Mouse (Mus musculus): ENCODE measurements around the gene Sh3bp1. TPM values are rescaled to one million over a fixed set of nuclear protein-coding genes. Genes with fewer than 3 reads are reported as not detected.

Sh3bp1 gene
- polyA plus RNA-seq, 1 experiment from 2014 or later, result 14.5 TPM

GRCm38 (mm10) chr15:78927021-78927787, 27.6 kb downstream of the Sh3bp1 start:
- peaks cover 22% of the 10 kb centered on the region for H3K36me3 ChIP-seq (ENCODE audit: control insufficient read depth, insufficient read depth, low read length)
- peak overlapping the region; percentile 93 to 98 for H3K27ac ChIP-seq (replicated peaks in 1 of 2; ENCODE audit: control insufficient read depth in 1 of 2, insufficient read depth in 1 of 2, low read depth in 2 of 2, low read length in 2 of 2)
- H3K4me3 ChIP-seq (ENCODE audit: control insufficient read depth in 1 of 2, insufficient read depth in 1 of 2, low read depth in 1 of 2, low read length in 2 of 2), result peak overlapping the region; percentile 53 to 72
- H3K9ac ChIP-seq (ENCODE audit: low read length), result peak overlapping the region; percentile 80
- H3K27me3 ChIP-seq (ENCODE audit: control insufficient read depth, insufficient read depth, low read length), result no peaks in the 10 kb centered on the region
- no peaks in the 10 kb centered on the region for H3K9me3 ChIP-seq (ENCODE audit: control insufficient read depth, low read length)
- no peak for ATAC-seq (ENCODE audit: insufficient number of reproducible peaks, insufficient read depth, low FRiP score, low read depth)
- H3K4me1 ChIP-seq (ENCODE audit: control insufficient read depth in 2 of 2, insufficient read depth in 2 of 2, low read length in 2 of 2), result peaks cover 32 to 41% of the 10 kb centered on the region in 2 experiments
- peak overlapping the region; percentile 89 for H3K4me2 ChIP-seq (ENCODE audit: low read length)
- 18% methylated on average over 15 of the region's 15 CpGs for WGBS

GRCm38 (mm10) chr15:78927788-78928457, 28.4 kb downstream of the Sh3bp1 start:
- H3K27ac ChIP-seq (replicated peaks in 1 of 2; ENCODE audit: control insufficient read depth in 1 of 2, insufficient read depth in 1 of 2, low read depth in 2 of 2, low read length in 2 of 2), result peak overlapping the region; percentile 93 to 98
- H3K4me3 ChIP-seq (ENCODE audit: control insufficient read depth in 1 of 2, insufficient read depth in 1 of 2, low read depth in 1 of 2, low read length in 2 of 2), result peak overlapping the region; percentile 53 to 72
- whole genome bisulfite sequencing, result under 1% methylated on average over 28 of the region's 35 CpGs
- ATAC-seq (ENCODE audit: insufficient number of reproducible peaks, insufficient read depth, low FRiP score, low read depth), result peak; percentile 23; the same call in 1 of the 2 replicates
- H3K9me3 ChIP-seq (ENCODE audit: control insufficient read depth, low read length), result no peaks in the 10 kb centered on the region
- H3K4me2 ChIP-seq (ENCODE audit: low read length), result peak overlapping the region; percentile 89
- H3K36me3 ChIP-seq (ENCODE audit: control insufficient read depth, insufficient read depth, low read length), result peaks cover 22% of the 10 kb centered on the region
- no peaks in the 10 kb centered on the region for H3K27me3 ChIP-seq (ENCODE audit: control insufficient read depth, insufficient read depth, low read length)
- H3K4me1 ChIP-seq (ENCODE audit: control insufficient read depth in 2 of 2, insufficient read depth in 2 of 2, low read length in 2 of 2), result peaks cover 32 to 41% of the 10 kb centered on the region in 2 experiments
- peak overlapping the region; percentile 80 for H3K9ac ChIP-seq (ENCODE audit: low read length)

GRCm38 (mm10) chr15:78928539-78928938, 29.0 kb downstream of the Sh3bp1 start:
- peaks cover 32 to 41% of the 10 kb centered on the region in 2 experiments for H3K4me1 ChIP-seq (ENCODE audit: control insufficient read depth in 2 of 2, insufficient read depth in 2 of 2, low read length in 2 of 2)
- 48% methylated on average over 8 of the region's 8 CpGs for WGBS
- peaks cover 22% of the 10 kb centered on the region for H3K36me3 ChIP-seq (ENCODE audit: control insufficient read depth, insufficient read depth, low read length)
- no peaks in the 10 kb centered on the region for H3K9me3 ChIP-seq (ENCODE audit: control insufficient read depth, low read length)
- ATAC-seq (ENCODE audit: insufficient number of reproducible peaks, insufficient read depth, low FRiP score, low read depth), result no peak
- peak overlapping the region; percentile 12 to 53; a peak in 3 of 4 replicates for H3K4me3 ChIP-seq (ENCODE audit: control insufficient read depth in 1 of 2, insufficient read depth in 1 of 2, low read depth in 1 of 2, low read length in 2 of 2)
- H3K9ac ChIP-seq (ENCODE audit: low read length), result peak overlapping the region; percentile 80
- H3K4me2 ChIP-seq (ENCODE audit: low read length), result peak overlapping the region; percentile 89
- H3K27me3 ChIP-seq (ENCODE audit: control insufficient read depth, insufficient read depth, low read length), result no peaks in the 10 kb centered on the region
- H3K27ac ChIP-seq (replicated peaks in 1 of 2; ENCODE audit: control insufficient read depth in 1 of 2, insufficient read depth in 1 of 2, low read depth in 2 of 2, low read length in 2 of 2), result peak overlapping the region; percentile 24 to 98; a peak in 1 of 4 replicates

- Histone ChIP-seq H3K4me2 (ENCODE audit: low read length) (no peak overlapping the region), H3K4me3 (ENCODE audit: control insufficient read depth in 1 of 2, insufficient read depth in 1 of 2, low read depth in 1 of 2, low read length in 2 of 2) (no peak overlapping the region), H3K9me3 (ENCODE audit: control insufficient read depth, low read length) (no peaks in the 10 kb centered on the region), H3K27ac (replicated peaks in 1 of 2; ENCODE audit: control insufficient read depth in 1 of 2, insufficient read depth in 1 of 2, low read depth in 2 of 2, low read length in 2 of 2) (no peak overlapping the region), H3K9ac (ENCODE audit: low read length) (no peak overlapping the region), H3K36me3 (ENCODE audit: control insufficient read depth, insufficient read depth, low read length) (peaks cover 22% of the 10 kb centered on the region), H3K27me3 (ENCODE audit: control insufficient read depth, insufficient read depth, low read length) (no peaks in the 10 kb centered on the region), H3K4me1 (ENCODE audit: control insufficient read depth in 2 of 2, insufficient read depth in 2 of 2, low read length in 2 of 2) (peaks cover 29 to 40% of the 10 kb centered on the region in 2 experiments)
- 84% methylated on average over 6 of the region's 6 CpGs for WGBS
- ATAC-seq (ENCODE audit: insufficient number of reproducible peaks, insufficient read depth, low FRiP score, low read depth), result no peak
Observed at GRCm38 (mm10) chr15:78930192-78930706, 30.7 kb downstream of the Sh3bp1 start.

- 66% methylated on average over 7 of the region's 7 CpGs for WGBS
- H3K27ac ChIP-seq (replicated peaks in 1 of 2; ENCODE audit: control insufficient read depth in 1 of 2, insufficient read depth in 1 of 2, low read depth in 2 of 2, low read length in 2 of 2), result no peak overlapping the region
- H3K27me3 ChIP-seq (ENCODE audit: control insufficient read depth, insufficient read depth, low read length), result no peaks in the 10 kb centered on the region
- H3K4me3 ChIP-seq (ENCODE audit: control insufficient read depth in 1 of 2, insufficient read depth in 1 of 2, low read depth in 1 of 2, low read length in 2 of 2), result no peak overlapping the region
- H3K9ac ChIP-seq (ENCODE audit: low read length), result no peak overlapping the region
- H3K9me3 ChIP-seq (ENCODE audit: control insufficient read depth, low read length), result no peaks in the 10 kb centered on the region
- peaks cover 24 to 40% of the 10 kb centered on the region in 2 experiments for H3K4me1 ChIP-seq (ENCODE audit: control insufficient read depth in 2 of 2, insufficient read depth in 2 of 2, low read length in 2 of 2)
- no peak overlapping the region for H3K4me2 ChIP-seq (ENCODE audit: low read length)
- peaks cover 22% of the 10 kb centered on the region for H3K36me3 ChIP-seq (ENCODE audit: control insufficient read depth, insufficient read depth, low read length)
- no peak for ATAC-seq (ENCODE audit: insufficient number of reproducible peaks, insufficient read depth, low FRiP score, low read depth)
Observed at GRCm38 (mm10) chr15:78930801-78931426, 31.3 kb downstream of the Sh3bp1 start.

- H3K36me3 ChIP-seq (ENCODE audit: control insufficient read depth, insufficient read depth, low read length), result peaks cover 22% of the 10 kb centered on the region
- H3K4me2 ChIP-seq (ENCODE audit: low read length), result no peak overlapping the region
- ATAC-seq (ENCODE audit: insufficient number of reproducible peaks, insufficient read depth, low FRiP score, low read depth), result no peak
- H3K9me3 ChIP-seq (ENCODE audit: control insufficient read depth, low read length), result no peaks in the 10 kb centered on the region
- WGBS, result 20% methylated on average over 3 of the region's 3 CpGs
- H3K27ac ChIP-seq (replicated peaks in 1 of 2; ENCODE audit: control insufficient read depth in 1 of 2, insufficient read depth in 1 of 2, low read depth in 2 of 2, low read length in 2 of 2), result no peak overlapping the region
- no peak overlapping the region for H3K4me3 ChIP-seq (ENCODE audit: control insufficient read depth in 1 of 2, insufficient read depth in 1 of 2, low read depth in 1 of 2, low read length in 2 of 2)
- H3K4me1 ChIP-seq (ENCODE audit: control insufficient read depth in 2 of 2, insufficient read depth in 2 of 2, low read length in 2 of 2), result peaks cover 18 to 38% of the 10 kb centered on the region in 2 experiments
- H3K9ac ChIP-seq (ENCODE audit: low read length), result no peak overlapping the region
- H3K27me3 ChIP-seq (ENCODE audit: control insufficient read depth, insufficient read depth, low read length), result no peaks in the 10 kb centered on the region
Observed at GRCm38 (mm10) chr15:78931577-78931976, 32.0 kb downstream of the Sh3bp1 start.

GRCm38 (mm10) chr15:78934784-78935320, 35.3 kb downstream of the Sh3bp1 start, which contains the start of gene Nol12:
Gene Nol12 (plus strand): TSS chr15:78934933.
- peak within 1 kb of the TSS; percentile 67 to 74 for H3K4me3 ChIP-seq (ENCODE audit: control insufficient read depth in 1 of 2, insufficient read depth in 1 of 2, low read depth in 1 of 2, low read length in 2 of 2)
- H3K4me2 ChIP-seq (ENCODE audit: low read length), result peak within 1 kb of the TSS; percentile 93
- H3K4me1 ChIP-seq (ENCODE audit: control insufficient read depth in 2 of 2, insufficient read depth in 2 of 2, low read length in 2 of 2), result peaks cover 2 to 17% of the 10 kb centered on the region in 2 experiments; a peak in 3 of 4 replicates
- H3K9me3 ChIP-seq (ENCODE audit: control insufficient read depth, low read length), result no peaks in the 10 kb centered on the region
- H3K27ac ChIP-seq (replicated peaks in 1 of 2; ENCODE audit: control insufficient read depth in 1 of 2, insufficient read depth in 1 of 2, low read depth in 2 of 2, low read length in 2 of 2), result peak within 1 kb of the TSS; percentile 69 to 79
- 1% methylated on average over 42 of the region's 42 CpGs for WGBS
- peak within 1 kb of the TSS; percentile 88 for H3K9ac ChIP-seq (ENCODE audit: low read length)
- H3K36me3 ChIP-seq (ENCODE audit: control insufficient read depth, insufficient read depth, low read length), result peaks cover 41% of the 10 kb centered on the region
- H3K27me3 ChIP-seq (ENCODE audit: control insufficient read depth, insufficient read depth, low read length), result no peaks in the 10 kb centered on the region
- ATAC-seq (ENCODE audit: insufficient number of reproducible peaks, insufficient read depth, low FRiP score, low read depth), result peak; percentile 64
